Mouse (Mus musculus) T-helper 2 cell (primary cell): Measurements from ENCODE around the gene Olfr479.
"Not testable (repeated sequence)": the region's sequence is repeated elsewhere in the genome, so short reads cannot be mapped to it uniquely, and the experiment has no call there.

Source experiments
- in situ Hi-C: fragments of 300-600 bp; cut with MboI, MseI; formaldehyde crosslinking; loops from one replicate; pipeline ENCODE4 v1.15.1; 2025; ENCODE audit warnings: high pct_unique_total_duplicates

Gene Olfr479

GRCm38 (mm10) chr7:108050393-108050792 lies at the start of gene Olfr479:
TSS of gene Olfr479 (plus strand) at chr7:108050693.
- in situ Hi-C loops, result no loop called here

- in situ Hi-C loops, result not testable (repeated sequence)
Observed at GRCm38 (mm10) chr7:108014256-108014655, 36.2 kb upstream of the Olfr479 start.

- in situ Hi-C loops, result no loop called here
Observed at GRCm38 (mm10) chr7:108033889-108034288, 16.6 kb upstream of the Olfr479 start, which contains the start of gene Olfr478. TSS of gene Olfr478 (minus strand) at chr7:108033989.

- in situ Hi-C loops, result no loop called here
Observed at GRCm38 (mm10) chr7:108067246-108067645, 16.8 kb downstream of the Olfr479 start, which contains the start of gene Olfr480. TSS of gene Olfr480 (minus strand) at chr7:108067346.

GRCm38 (mm10) chr7:108079555-108079954 lies 29.1 kb downstream of the Olfr479 start, which contains the start of gene Olfr481:
TSS of gene Olfr481 (plus strand) at chr7:108079855.
- in situ Hi-C loops, result no loop called here

- in situ Hi-C loops, result no loop called here
Observed at GRCm38 (mm10) chr7:108097486-108097885, 47.0 kb downstream of the Olfr479 start, which contains the start of gene Olfr482. TSS of gene Olfr482 (minus strand) at chr7:108097586.

GRCm38 (mm10) chr7:108100549-108100948 lies 50.1 kb downstream of the Olfr479 start, which contains the start of gene Olfr483:
TSS of gene Olfr483 (plus strand) at chr7:108100849.
- in situ Hi-C loops, result no loop called here
